Mouse (Mus musculus) kidney, postnatal 0 days (tissue): ENCODE results near the gene Gm9887. TPM values are rescaled to one million over a fixed set of nuclear protein-coding genes. Genes with fewer than 3 reads are reported as not detected.

Experiments used
- ATAC-seq: fragments of 200-750 bp; cut with Nextera tagmentation; replicated peaks from 2 replicates; pipeline ENCODE4 v1.8.0; 2017; ENCODE audit warnings: low read depth, moderate number of reproducible peaks, moderate TSS enrichment, moderate library complexity; ENCODE audit not compliant: low FRiP score
- DNase-seq: peaks from one replicate; pipeline ENCODE4 v3.0.0-alpha.2; 2016; ENCODE audit warnings: low spot score
- H3K27ac ChIP-seq: fragments of 300-500 bp; sonication (generic); 2 replicates; pipeline ENCODE4 v1.5.1; 2014; ENCODE audit warnings: mild to moderate bottlenecking
- H3K27me3 ChIP-seq: fragments of 300-500 bp; sonication (generic); 2 replicates; pipeline ENCODE4 v1.6.1; 2014; ENCODE audit warnings: low read length, mixed read lengths; ENCODE audit not compliant: insufficient read depth
- H3K36me3 ChIP-seq: fragments of 300-500 bp; sonication (generic); 2 replicates; pipeline ENCODE4 v1.6.1; 2014; ENCODE audit warnings: low read length, mixed read lengths; ENCODE audit not compliant: insufficient read depth
- H3K4me1 ChIP-seq: fragments of 300-500 bp; sonication (generic); replicated peaks from 2 replicates; pipeline ENCODE4 v1.6.1; 2014; ENCODE audit warnings: antibody characterized with exemption, low read length, mixed read lengths; ENCODE audit not compliant: insufficient read depth
- H3K4me2 ChIP-seq: fragments of 300-500 bp; sonication (generic); 2 replicates; pipeline ENCODE4 v1.6.1; 2014; ENCODE audit warnings: mild to moderate bottlenecking, low read length, moderate library complexity, mixed read lengths
- H3K4me3 ChIP-seq: fragments of 300-500 bp; sonication (generic); replicated peaks from 2 replicates; pipeline ENCODE4 v1.5.1; 2014; ENCODE audit warnings: low read depth, low read length
- H3K9ac ChIP-seq: fragments of 300-500 bp; sonication (generic); 2 replicates; pipeline ENCODE4 v1.6.1; 2014; ENCODE audit warnings: low read depth, low read length
- H3K9me3 ChIP-seq: fragments of 300-500 bp; sonication (generic); replicated peaks from 2 replicates; pipeline ENCODE4 v1.6.1; 2016; ENCODE audit warnings: low read length, inconsistent platforms, mixed read lengths
- CTCF ChIP-seq: IDR thresholded peaks from 2 replicates; pipeline ENCODE4 v1.5.1; 2016; ENCODE audit warnings: antibody characterized with exemption, low read depth, mild to moderate bottlenecking, moderate library complexity
- WGBS: fragments of 180-500 bp; shearing (Covaris S2); extraction: QIAGEN DNeasy Blood & Tissue Kit; methylation state at CpG from one replicate; pipeline ENCODE4 v1.1.7; 2014; 5-methylcytosine and 5-hydroxymethylcytosine counted together
- polyA plus RNA-seq: library from polyadenylated mRNA; unstranded; fragments of >200 nt; fragmentation: Nextera tagmentation; extraction: Ambion mirVana; gene quantifications from 2 replicates; pipeline ENCODE4 v1.2.1, GENCODE M21; 2015

Gene Gm9887
- polyA plus RNA-seq, 1 experiment from 2014 or later: 1.3 TPM

- no peak overlapping the region for H3K9ac ChIP-seq
- WGBS: 58% methylated on average over 7 of the region's 7 CpGs
- no peak for TF ChIP-seq CTCF
- H3K9me3 ChIP-seq: no peaks in the 10 kb centered on the region
- no peak for DNase-seq
- H3K4me1 ChIP-seq: 0 out of 2 replicates have a peak, but pooled peaks cover 3% of the 10 kb centered on the region
- H3K4me2 ChIP-seq: no peak overlapping the region
- no peak for ATAC-seq
- H3K36me3 ChIP-seq: no peaks in the 10 kb centered on the region
- H3K4me3 ChIP-seq: no peak overlapping the region
- H3K27me3 ChIP-seq: no peaks in the 10 kb centered on the region
- H3K27ac ChIP-seq: no peak overlapping the region
These were observed 44.5 kb upstream of the Gm9887 start for GRCm38 (mm10) chr12:69416793-69417192.

GRCm38 (mm10) chr12:69414826-69415572 is 42.7 kb upstream of the Gm9887 start:
- H3K4me1 ChIP-seq: 0 out of 2 replicates have a peak, but pooled peaks cover 4% of the 10 kb centered on the region
- H3K27me3 ChIP-seq: no peaks in the 10 kb centered on the region
- no peak overlapping the region for H3K4me2 ChIP-seq
- no peak for ATAC-seq
- H3K9me3 ChIP-seq: no peaks in the 10 kb centered on the region
- no peak overlapping the region for H3K9ac ChIP-seq
- no peak for DNase-seq
- no peak overlapping the region for H3K4me3 ChIP-seq
- 72% methylated on average over 4 of the region's 4 CpGs for WGBS
- H3K36me3 ChIP-seq: no peaks in the 10 kb centered on the region
- no peak overlapping the region for H3K27ac ChIP-seq
- no peak for TF ChIP-seq CTCF

DNA sequence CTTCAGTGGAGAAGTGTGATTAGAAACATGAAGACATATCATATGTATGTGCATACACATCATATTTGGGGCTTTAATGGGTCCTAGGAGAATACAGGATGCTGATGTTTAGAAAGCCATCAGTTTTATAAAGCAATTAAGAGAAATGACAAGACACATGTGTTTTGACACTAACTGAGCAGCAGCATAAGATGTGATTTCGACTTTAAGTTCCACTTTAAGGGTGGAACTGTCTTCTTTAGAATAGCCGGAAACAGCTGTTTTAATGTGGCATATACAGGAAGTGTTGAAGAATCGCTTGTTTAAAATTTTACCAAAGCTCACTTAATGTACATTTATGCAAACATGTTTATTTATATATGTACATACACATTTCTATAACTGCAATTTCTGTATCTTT is 41.0 kb upstream of the Gm9887 start:
- Histone ChIP-seq H3K9ac (no peak overlapping the region), H3K9me3 (no peaks in the 10 kb centered on the region), H3K27me3 (no peaks in the 10 kb centered on the region), H3K36me3 (no peaks in the 10 kb centered on the region), H3K4me2 (no peak overlapping the region), H3K27ac (no peak overlapping the region), H3K4me3 (no peak overlapping the region), H3K4me1 (0 out of 2 replicates have a peak, but pooled peaks cover 2% of the 10 kb centered on the region)
- no peak for DNase-seq
- WGBS: 54% methylated on average over 3 of the region's 3 CpGs
- ATAC-seq: no peak
- TF ChIP-seq CTCF: no peak

DNA sequence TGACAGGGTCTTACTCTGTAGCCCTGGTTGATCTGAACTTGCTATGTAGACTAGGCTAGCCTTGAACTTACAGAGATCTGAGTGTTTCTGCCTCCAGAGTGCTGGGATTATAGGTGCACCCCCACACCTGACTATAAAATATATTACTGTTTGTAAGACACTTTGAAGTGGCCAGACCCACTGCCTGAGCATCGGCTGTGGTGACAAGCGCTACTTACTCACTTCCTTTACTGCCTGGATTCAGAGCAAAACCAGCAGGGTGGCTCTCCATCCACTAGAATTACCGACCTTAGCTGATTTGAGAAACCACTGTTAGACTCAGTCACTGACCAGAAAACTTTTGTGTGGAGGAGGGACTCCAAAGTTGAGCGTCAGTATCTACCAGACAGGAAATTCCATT is 39.7 kb upstream of the Gm9887 start:
- no peak overlapping the region for H3K4me2 ChIP-seq
- no peaks in the 10 kb centered on the region for H3K9me3 ChIP-seq
- ATAC-seq (no peak), DNase-seq (no peak)
- no peak for TF ChIP-seq CTCF
- WGBS: 27% methylated on average over 4 of the region's 4 CpGs
- no peaks in the 10 kb centered on the region for H3K27me3 ChIP-seq
- H3K36me3 ChIP-seq: no peaks in the 10 kb centered on the region
- no peak overlapping the region for H3K9ac ChIP-seq
- no peak overlapping the region for H3K27ac ChIP-seq
- H3K4me1 ChIP-seq: 0 out of 2 replicates have a peak, but pooled peaks cover 2% of the 10 kb centered on the region
- no peak overlapping the region for H3K4me3 ChIP-seq

GRCm38 (mm10) chr12:69410767-69411166 is 38.5 kb upstream of the Gm9887 start:
- TF ChIP-seq CTCF: no peak
- no peaks in the 10 kb centered on the region for H3K9me3 ChIP-seq
- H3K9ac ChIP-seq: no peak overlapping the region
- no peak overlapping the region for H3K27ac ChIP-seq
- H3K36me3 ChIP-seq: no peaks in the 10 kb centered on the region
- no peak overlapping the region for H3K4me2 ChIP-seq
- H3K4me3 ChIP-seq: no peak overlapping the region
- DNase-seq (no peak), ATAC-seq (no peak)
- H3K27me3 ChIP-seq: no peaks in the 10 kb centered on the region
- WGBS: 51% methylated on average over 5 of the region's 5 CpGs
- 0 out of 2 replicates have a peak, but pooled peaks cover 2% of the 10 kb centered on the region for H3K4me1 ChIP-seq

- Histone ChIP-seq H3K27me3 (no peaks in the 10 kb centered on the region), H3K4me2 (no peak overlapping the region), H3K9ac (no peak overlapping the region), H3K9me3 (no peaks in the 10 kb centered on the region), H3K27ac (no peak overlapping the region), H3K4me1 (no peaks in the 10 kb centered on the region), H3K36me3 (no peaks in the 10 kb centered on the region), H3K4me3 (no peak overlapping the region)
- TF ChIP-seq CTCF: no peak
- no peak for DNase-seq
- WGBS: 82% methylated on average over 13 of the region's 13 CpGs
- ATAC-seq: no peak
These were observed 30.4 kb upstream of the Gm9887 start for GRCm38 (mm10) chr12:69402594-69403167.
